Mouse (Mus musculus): ENCODE data around the gene Grk4. TPM values are rescaled to one million over a fixed set of nuclear protein-coding genes. Genes with fewer than 3 reads are reported as not detected.

Grk4 gene
- polyA plus RNA-seq, 1 experiment from 2014 or later, result 2.2 TPM

DNA sequence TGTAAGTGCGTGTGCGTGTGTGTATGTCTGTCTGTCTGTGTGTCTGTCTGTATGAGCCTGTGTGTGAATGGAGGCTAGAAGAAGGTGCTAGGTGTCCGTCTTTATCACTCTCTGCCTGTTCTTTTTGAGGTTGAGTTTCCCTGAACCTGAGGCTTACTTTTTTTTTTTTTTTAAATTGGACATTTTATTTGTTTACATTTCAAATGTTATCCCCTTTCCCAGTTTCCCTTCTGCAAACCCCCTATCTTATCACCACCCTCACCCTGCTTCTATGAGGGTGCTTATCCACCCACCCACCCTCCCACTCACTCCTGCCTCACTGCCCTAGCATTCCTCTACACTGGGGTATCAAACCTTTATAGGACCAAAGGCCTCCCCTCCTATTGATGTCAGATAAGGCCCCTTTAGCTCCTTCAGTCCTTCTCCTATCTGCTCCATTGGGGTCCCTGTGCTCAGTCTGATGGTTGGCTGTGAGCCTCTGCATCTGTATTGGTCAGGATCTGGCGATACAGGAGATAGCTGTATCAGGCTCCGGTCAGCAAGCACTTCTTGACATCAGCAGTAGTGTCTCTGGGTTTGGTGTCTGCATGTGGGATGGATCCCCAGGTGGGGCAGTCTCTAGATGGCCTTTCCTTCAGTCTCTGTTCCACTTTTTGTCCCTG is 140.2 kb downstream of the Grk4 start:
- 89% methylated on average over 5 of the region's 5 CpGs for WGBS
- Histone ChIP-seq H3K4me1 (no peaks in the 10 kb centered on the region), H3K4me2 (no peak overlapping the region), H3K27ac (no peak overlapping the region), H3K27me3 (no peaks in the 10 kb centered on the region), H3K36me3 (peaks cover 28% of the 10 kb centered on the region), H3K9ac (no peak overlapping the region), H3K9me3 (no peaks in the 10 kb centered on the region), H3K4me3 (no peak overlapping the region)
- ATAC-seq (ENCODE audit: borderline replicate concordance, extremely low read depth, low FRiP score, low TSS enrichment), result no peak

MicroRNA genes within 50 kb of the gene (microRNA counts, 519-probe panel; counts per million panel counts)
- microRNA mmu-miR-467g, result 2,438 counts per million, percentile 44 among the panel's probes with 10 or more counts

Small RNA genes lying within 50 kb of the gene (microRNA-seq; reads per million reads assigned to microRNA genes)
- not detected for gene Mir467g

Other genes with a start within 250 kb of the Grk4 start
- gene Tnip2, start 146.4 kb upstream of the Grk4 start, polyA plus RNA-seq (2015; fragmentation: Nextera tagmentation; extraction: Ambion mirVana), result 18.2 and 21.5 TPM in 2 replicates
- gene Sh3bp2, start 134.5 kb upstream of the Grk4 start, polyA plus RNA-seq (2015; fragmentation: Nextera tagmentation; extraction: Ambion mirVana), result 6.9 and 8.1 TPM in 2 replicates
- 204 and 206 TPM in 2 replicates for gene Add1, start 86.7 kb upstream of the Grk4 start, polyA plus RNA-seq (2015; fragmentation: Nextera tagmentation; extraction: Ambion mirVana)
- 146 and 147 TPM in 2 replicates for gene Mfsd10, start 23.2 kb upstream of the Grk4 start, polyA plus RNA-seq (2015; fragmentation: Nextera tagmentation; extraction: Ambion mirVana)
- gene Nop14, start 231 bp upstream of the Grk4 start, polyA plus RNA-seq (2015; fragmentation: Nextera tagmentation; extraction: Ambion mirVana), result 21.2 and 21.3 TPM in 2 replicates
- gene Htt, start 101.4 kb downstream of the Grk4 start, polyA plus RNA-seq (2015; fragmentation: Nextera tagmentation; extraction: Ambion mirVana), result 11.1 and 13.5 TPM in 2 replicates
- gene Msantd1, start 247.6 kb downstream of the Grk4 start, polyA plus RNA-seq (2015; fragmentation: Nextera tagmentation; extraction: Ambion mirVana), result 0.76 and 0.79 TPM in 2 replicates

Measured in lung, embryonic 15.5 days (tissue).